Mouse (Mus musculus): ENCODE data around the gene Chchd10. TPM values are rescaled to one million over a fixed set of nuclear protein-coding genes. Genes with fewer than 3 reads are reported as not detected.
A peak's percentile ranks its signal among the peaks of the same experiment; 100 is the strongest.

Chchd10 gene
- total and polyA plus RNA-seq, 3 experiments = 147 to 540 (median 254) TPM

- peaks cover 34% of the 10 kb centered on the region for H3K79me2 ChIP-seq (replicated peaks; ENCODE audit: control insufficient read depth, extremely low read depth, insufficient read depth, poor library complexity, severe bottlenecking)
- H3K4me1 ChIP-seq (ENCODE audit: control insufficient read depth in 1 of 2, insufficient read depth in 2 of 2) = peaks cover 3 to 40% of the 10 kb centered on the region in 2 experiments; a peak in 3 of 4 replicates
Observed at GRCm38 (mm10) chr10:75921026-75921725, 11.8 kb upstream of the Chchd10 start, which contains the start of gene Smarcb1. Gene Smarcb1, minus strand, starts transcription at chr10:75921617.

DNA sequence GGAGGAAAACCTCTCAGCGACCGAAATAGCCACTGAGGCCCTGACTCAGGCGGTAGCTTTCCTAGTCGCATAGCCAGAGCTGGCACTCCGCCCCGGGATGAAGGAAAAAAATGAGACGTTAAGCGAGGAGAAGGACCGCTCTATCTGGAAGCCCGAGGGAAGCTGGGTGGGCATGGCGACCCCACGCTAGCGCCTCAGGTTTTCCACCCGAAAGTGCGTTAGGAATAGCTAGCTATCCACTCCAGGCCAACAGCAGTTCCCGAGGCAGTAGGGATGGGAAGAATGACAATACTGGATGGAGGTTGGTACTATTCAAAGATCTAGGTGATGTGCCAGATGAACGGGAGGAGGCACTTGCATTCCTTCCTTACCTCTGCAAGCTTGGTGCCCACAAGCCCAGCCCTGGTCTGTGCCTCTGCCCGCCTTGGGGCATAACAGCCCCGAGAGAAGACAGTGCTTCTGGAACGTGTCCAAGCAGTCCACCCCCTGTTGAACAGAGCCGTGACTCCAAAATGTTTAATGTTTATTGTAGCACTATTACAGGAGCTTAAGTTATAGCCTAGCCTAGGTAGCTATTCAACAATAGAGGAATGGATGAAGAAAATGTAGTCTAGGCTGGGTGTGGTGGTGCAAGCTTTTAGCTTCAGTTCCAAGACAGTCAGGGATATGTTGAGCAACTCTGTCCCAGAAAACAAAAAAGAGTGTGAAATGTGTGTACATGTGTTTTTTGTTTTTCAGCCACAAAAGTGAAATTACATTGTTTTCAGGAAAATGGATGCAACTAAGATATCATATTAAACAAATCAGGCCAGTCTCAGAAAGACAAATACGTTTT lies 11.0 kb upstream of the Chchd10 start:
- Histone ChIP-seq H3K9ac (ENCODE audit: insufficient read depth, low read depth) (peak overlapping the region; percentile 97), H3K36me3 (replicated peaks in 1 of 2; ENCODE audit: control insufficient read depth in 1 of 2, insufficient read depth in 1 of 2, low read length in 1 of 2) (peaks cover 0 to 34% of the 10 kb centered on the region in 2 experiments)
- TF ChIP-seq MXI1 (IDR thresholded peaks at IDR 0.05; ENCODE audit: low read depth, low read length) (0 out of 2 replicates have a peak, but pooled peaks have one; percentile 1), MAZ (IDR thresholded peaks at IDR 0.05; ENCODE audit: low read depth, low read length) (no peak), KAT2A (IDR thresholded peaks at IDR 0.05; ENCODE audit: insufficient replicate concordance, low read length) (no peak), MAX (IDR thresholded peaks at IDR 0.05; ENCODE audit: low read length) (0 out of 2 replicates have a peak, but pooled peaks have one; percentile 9), HCFC1 (IDR thresholded peaks at IDR 0.05; ENCODE audit: low read depth, low read length) (no peak)

More at GRCm38 (mm10) chr10:75921026-75921725, 11.8 kb upstream of the Chchd10 start, which contains the start of gene Smarcb1:
- TF ChIP-seq POLR2AphosphoS2 (IDR thresholded peaks at IDR 0.05; ENCODE audit: low read depth, low read length) = peak; percentile 62; the same call in 1 of the 2 replicates
- 0 out of 2 replicates have a peak, but pooled peaks have one; percentile 46 for TF ChIP-seq CHD1 (IDR thresholded peaks at IDR 0.05; ENCODE audit: low read depth, low read length)
- peak; percentile 14 for TF ChIP-seq MAX (IDR thresholded peaks at IDR 0.05; ENCODE audit: low read length)
- TF ChIP-seq BHLHE40 (IDR thresholded peaks at IDR 0.05; ENCODE audit: low read depth, low read length) = 0 out of 2 replicates have a peak, but pooled peaks have one; percentile 14
- peak; percentile 83 for TF ChIP-seq MXI1 (IDR thresholded peaks at IDR 0.05; ENCODE audit: low read depth, low read length)
- no peak for TF ChIP-seq USF2 (conservative IDR thresholded peaks at IDR 0.05; ENCODE audit: low read depth, low read length)
- peak; percentile 85 for TF ChIP-seq POLR2A (IDR thresholded peaks at IDR 0.05; ENCODE audit: low read depth, low read length)
- no peak for TF ChIP-seq UBTF (IDR thresholded peaks at IDR 0.05; ENCODE audit: low read depth, low read length)
- TF ChIP-seq KAT2A (IDR thresholded peaks at IDR 0.05; ENCODE audit: insufficient replicate concordance, low read length) = no peak
- no peak for TF ChIP-seq RCOR1 (conservative IDR thresholded peaks at IDR 0.05; ENCODE audit: low read depth, low read length)
- TF ChIP-seq NELFE (IDR thresholded peaks at IDR 0.05; ENCODE audit: low read depth, low read length) = peak; percentile 88
- no peak for TF ChIP-seq EP300 (IDR thresholded peaks at IDR 0.05; ENCODE audit: low read length)
- TF ChIP-seq JUND (conservative IDR thresholded peaks at IDR 0.05; ENCODE audit: low read depth, low read length) = no peak
- TF ChIP-seq SIN3A (IDR thresholded peaks at IDR 0.05; ENCODE audit: low read length) = peak; percentile 66
- peak; percentile 77; the same call in 1 of the 2 replicates for TF ChIP-seq ZMIZ1 (IDR thresholded peaks at IDR 0.05; ENCODE audit: low read depth, low read length)
- no peak for TF ChIP-seq GABPA (IDR thresholded peaks at IDR 0.05; ENCODE audit: insufficient replicate concordance, low read depth, low read length)
- peak; percentile 98 for TF ChIP-seq NRF1 (IDR thresholded peaks at IDR 0.05; ENCODE audit: low read depth, low read length)
- TF ChIP-seq HCFC1 (IDR thresholded peaks at IDR 0.05; ENCODE audit: low read depth, low read length) = peak; percentile 72
- TF ChIP-seq MYC (IDR thresholded peaks at IDR 0.05; ENCODE audit: low read depth, low read length) = 0 out of 2 replicates have a peak, but pooled peaks have one; percentile 45
- no peak for TF ChIP-seq TBP (conservative IDR thresholded peaks at IDR 0.05; ENCODE audit: low read depth, low read length)
- peak; percentile 63; the same call in 1 of the 2 replicates for TF ChIP-seq TCF12 (IDR thresholded peaks at IDR 0.05; ENCODE audit: low read depth, low read length)
- in situ Hi-C loops (cut with MboI; ENCODE audit: low pct_ligation_motif_present, low pct_unique_long_range_greater_than_20kb, low sequenced_read_pairs) (no loop called here), dilution Hi-C loops (cut with MboI; ENCODE audit: extremely low pct_ligation_motif_present, extremely low pct_unique_long_range_greater_than_20kb, low sequenced_read_pairs) (no loop called here)
- peak within 1 kb of the TSS; percentile 83 for H3K4me2 ChIP-seq (ENCODE audit: insufficient read depth, low read depth, poor library complexity, severe bottlenecking)
- H3K36me3 ChIP-seq (replicated peaks in 1 of 2; ENCODE audit: control insufficient read depth in 1 of 2, insufficient read depth in 1 of 2, low read length in 1 of 2) = peaks cover 6 to 42% of the 10 kb centered on the region in 2 experiments
- no peaks in the 10 kb centered on the region for H3K9me3 ChIP-seq (replicated peaks; ENCODE audit: low read length)
- peak within 1 kb of the TSS; percentile 97 for H3K9ac ChIP-seq (ENCODE audit: insufficient read depth, low read depth)
- H3K27ac ChIP-seq (ENCODE audit: insufficient read depth, low read depth) = peak within 1 kb of the TSS; percentile 87
- peak; percentile 91 for DNase-seq (ENCODE audit: extremely low read depth)
- no peaks in the 10 kb centered on the region for H3K27me3 ChIP-seq (replicated peaks)
- H3K4me3 ChIP-seq (replicated peaks in 1 of 3; ENCODE audit: low read depth in 2 of 3, low read length in 2 of 3, poor library complexity in 1 of 3) = peak within 1 kb of the TSS; percentile 65 to 92 (median 82)

More for the DNA sequence above, 11.0 kb upstream of the Chchd10 start:
- dilution Hi-C loops (cut with MboI; ENCODE audit: extremely low pct_ligation_motif_present, extremely low pct_unique_long_range_greater_than_20kb, low sequenced_read_pairs) (no loop called here), in situ Hi-C loops (cut with MboI; ENCODE audit: low pct_ligation_motif_present, low pct_unique_long_range_greater_than_20kb, low sequenced_read_pairs) (no loop called here)
- H3K4me1 ChIP-seq (ENCODE audit: control insufficient read depth in 1 of 2, insufficient read depth in 2 of 2) = peaks cover 3 to 40% of the 10 kb centered on the region in 2 experiments; a peak in 3 of 4 replicates
- H3K27ac ChIP-seq (ENCODE audit: insufficient read depth, low read depth) = no peak overlapping the region
- H3K4me2 ChIP-seq (ENCODE audit: insufficient read depth, low read depth, poor library complexity, severe bottlenecking) = peak overlapping the region; percentile 64
- no peaks in the 10 kb centered on the region for H3K27me3 ChIP-seq (replicated peaks)
- peak overlapping the region; percentile 65 to 92 (median 82) for H3K4me3 ChIP-seq (replicated peaks in 1 of 3; ENCODE audit: low read depth in 2 of 3, low read length in 2 of 3, poor library complexity in 1 of 3)
- no peak for DNase-seq (ENCODE audit: extremely low read depth)
- peaks cover 34% of the 10 kb centered on the region for H3K79me2 ChIP-seq (replicated peaks; ENCODE audit: control insufficient read depth, extremely low read depth, insufficient read depth, poor library complexity, severe bottlenecking)
- no peaks in the 10 kb centered on the region for H3K9me3 ChIP-seq (replicated peaks; ENCODE audit: low read length)

Measured in CH12.LX (cell line).